Mouse (Mus musculus) left cerebral cortex, postnatal 36 days (tissue): Measurements from ENCODE around the gene Cela3a. TPM values are rescaled to one million over a fixed set of nuclear protein-coding genes. Genes with fewer than 3 reads are reported as not detected.
A peak's percentile ranks its signal among the peaks of the same experiment; 100 is the strongest.
"Not testable (repeated sequence)": the region's sequence is repeated elsewhere in the genome, so short reads cannot be mapped to it uniquely, and the experiment has no call there.

ENCODE experiments used
- DNase-seq, 2 experiments: peaks; one replicate each; pipeline ENCODE4 v3.0.0; 2021 to 2022; ENCODE audit warnings: low spot score in 2 of 2, mixed read lengths in 1 of 2
- intact Hi-C: fragments of 180-260 bp; cut with DNase I; formaldehyde crosslinking; loops from one replicate; pipeline ENCODE4 v1.15.1; 2025
- total RNA-seq, 2 experiments: library from RNA; stranded (reverse); gene quantifications; 2 replicates each; pipeline ENCODE4 v1.2.3; 2021

The Cela3a gene
- total RNA-seq, 2 experiments from 2014 or later = not detected

DNA sequence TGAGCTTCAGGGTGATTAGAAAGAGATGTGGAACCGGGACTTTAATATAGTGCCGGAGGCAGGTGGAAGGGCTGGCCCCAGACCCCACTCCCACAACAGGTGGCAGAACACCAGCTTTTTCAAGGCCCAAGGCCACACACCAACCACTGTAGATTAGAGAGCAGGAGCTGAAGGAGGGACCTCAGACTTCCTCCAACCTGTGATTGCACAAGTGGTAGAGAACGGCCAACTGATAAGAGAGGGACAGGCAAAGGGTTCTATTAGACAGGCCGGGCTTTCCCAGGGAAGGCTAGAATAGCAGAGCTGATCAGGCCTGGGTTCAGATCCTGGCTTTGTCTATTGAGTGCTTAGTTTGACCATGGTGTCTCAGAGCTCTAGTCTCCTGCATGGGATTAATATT lies 20.9 kb upstream of the Cela3a start, which contains the start of gene Cela3b:
TSS of gene Cela3b (minus strand) at position 39 of the 400 bp plus-strand sequence.
- no peak for DNase-seq
- intact Hi-C loops = no loop called here

DNA sequence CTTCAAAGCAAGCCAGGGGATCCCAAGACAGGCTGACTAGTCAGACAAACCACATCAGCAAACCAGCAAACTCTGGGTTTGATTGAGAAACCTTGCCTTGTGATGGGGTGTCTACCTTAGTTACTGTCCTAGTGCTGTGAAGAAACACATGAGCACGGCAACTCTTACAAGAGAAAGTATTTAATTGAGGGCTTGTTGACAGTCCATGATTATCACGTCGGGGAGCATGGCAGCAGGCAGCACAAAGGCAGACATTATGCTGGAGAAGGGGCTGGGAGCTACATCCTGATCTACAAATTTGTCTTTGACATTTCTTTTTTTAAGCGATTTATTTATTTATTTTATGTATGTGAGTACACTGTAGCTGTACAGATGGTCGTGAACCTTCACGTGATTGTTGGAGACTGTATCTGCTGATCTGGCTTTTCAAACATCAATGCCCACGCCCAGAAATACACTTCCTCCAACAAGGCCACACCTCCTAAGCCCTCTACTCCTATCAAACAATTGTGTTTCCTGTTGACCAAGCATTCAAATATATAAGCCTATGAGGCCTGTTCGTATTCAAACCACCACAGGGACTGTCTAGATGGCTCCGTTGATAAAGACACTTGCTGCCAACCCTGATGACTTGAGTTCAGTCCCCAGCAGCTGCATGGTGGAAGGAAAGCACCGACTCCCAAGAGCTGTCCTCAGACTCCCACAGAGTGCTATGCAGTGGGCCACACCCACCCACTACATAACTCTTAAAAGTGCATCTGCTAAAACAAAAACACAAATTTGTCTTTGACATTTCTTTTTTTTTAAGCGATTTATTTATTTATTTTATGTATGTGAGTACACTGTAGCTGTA lies 8.3 kb upstream of the Cela3a start:
- DNase-seq = no peak
- intact Hi-C loops = no loop called here

- intact Hi-C loops = no loop called here
- no peak for DNase-seq
Observed at GRCm38 (mm10) chr4:137414936-137415335, 5.3 kb upstream of the Cela3a start.

DNA sequence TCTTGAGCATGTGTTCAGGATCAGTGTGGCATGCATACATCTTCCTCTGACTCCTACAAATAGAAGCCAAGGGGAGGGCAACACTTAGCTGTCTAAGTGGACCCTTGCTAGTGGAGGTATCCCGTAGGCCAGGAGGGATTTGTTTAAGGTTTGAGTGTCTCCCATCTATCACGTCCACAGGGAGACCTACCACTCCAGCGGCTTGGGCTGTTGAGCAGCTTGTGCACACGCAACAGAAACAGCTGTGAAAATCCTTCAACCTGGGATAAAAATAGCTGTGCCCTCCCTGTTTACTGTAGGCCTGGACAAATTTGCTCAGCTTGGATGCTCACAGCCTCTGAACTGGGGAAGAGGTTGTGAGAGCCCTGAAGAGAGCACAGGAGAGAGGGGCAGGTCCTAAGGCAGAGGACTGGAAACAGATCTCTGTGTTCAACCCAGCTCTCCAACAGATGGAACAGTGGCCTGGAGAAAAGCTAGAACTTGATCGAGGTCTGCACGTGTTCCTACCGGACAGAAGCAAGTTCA lies 2.7 kb upstream of the Cela3a start:
- intact Hi-C loops, DNase-seq: not testable (repeated sequence)

- no peak for DNase-seq
- intact Hi-C loops = no loop called here
Observed at GRCm38 (mm10) chr4:137405571-137405970, 4.0 kb downstream of the Cela3a start.

DNA sequence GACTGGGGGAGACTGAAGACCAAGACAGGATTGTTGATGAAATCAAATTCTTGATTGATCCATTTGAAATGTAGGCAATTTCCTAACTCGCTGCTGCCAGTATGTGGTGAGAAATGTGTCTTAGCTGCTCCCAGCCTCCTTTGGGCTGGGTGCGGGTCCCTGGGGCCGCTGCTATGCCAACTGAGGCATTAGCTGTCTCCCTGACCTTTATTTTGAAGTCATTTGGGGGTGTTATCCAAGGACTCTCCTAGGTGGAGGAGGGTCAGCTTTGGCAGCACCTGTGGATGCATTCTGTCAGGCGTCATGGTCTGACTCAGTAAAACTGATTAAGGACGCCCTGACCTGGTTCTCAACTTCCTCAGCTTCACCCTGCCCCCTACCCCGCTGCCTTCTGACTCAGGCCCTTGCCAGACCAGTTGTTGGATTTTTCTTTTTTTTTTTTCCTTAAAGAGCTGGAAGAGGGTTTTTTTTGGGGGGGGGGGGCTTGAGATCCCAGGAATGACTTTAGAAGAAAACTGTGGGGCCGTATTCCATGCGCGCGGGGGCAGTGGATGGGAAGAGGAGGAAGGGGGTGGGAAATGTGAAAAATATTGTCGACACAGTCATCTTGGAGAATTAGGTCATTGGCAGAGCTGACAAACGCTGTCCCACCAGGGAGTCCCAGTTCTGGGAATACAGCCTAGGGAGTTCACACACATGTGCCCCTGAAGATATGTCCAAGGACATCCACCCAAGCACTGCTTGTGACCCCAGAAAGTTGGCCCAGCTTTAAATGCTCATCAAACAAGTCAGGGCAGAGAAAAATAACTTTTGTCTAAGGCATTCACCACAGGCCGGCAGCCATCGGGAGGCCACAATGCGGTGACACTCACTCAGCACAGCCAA lies 12.7 kb downstream of the Cela3a start:
- intact Hi-C loops = loop anchor here (10.0 kb wide), 1 partner anchor 312 kb away; no protein-coding TSS in a partner anchor
- no peak for DNase-seq

GRCm38 (mm10) chr4:137393378-137394135 lies 16.0 kb downstream of the Cela3a start:
- intact Hi-C loops = loop anchor here (10.0 kb wide), 1 partner anchor 309 kb away; no protein-coding TSS in a partner anchor
- DNase-seq = no peak

DNA sequence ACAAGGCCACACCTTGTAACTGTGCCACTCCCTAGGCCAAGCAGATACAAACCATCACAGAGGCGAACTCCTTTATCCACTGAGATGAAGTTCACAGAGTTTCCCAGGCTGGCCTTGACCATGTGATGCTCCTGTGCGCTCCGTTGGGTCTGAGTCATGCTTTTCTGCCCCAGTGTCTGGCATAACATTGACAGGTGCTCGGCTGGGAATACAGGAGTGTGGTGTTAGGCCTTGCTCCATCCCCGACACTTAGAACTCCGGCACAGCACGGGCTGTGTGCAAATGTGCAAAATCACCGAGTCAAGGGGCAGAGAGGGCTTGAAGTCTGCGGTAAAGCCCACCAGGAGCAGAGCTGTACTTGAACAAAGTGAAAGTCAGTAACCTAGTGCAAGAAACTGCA lies 16.7 kb downstream of the Cela3a start:
- no peak for DNase-seq
- intact Hi-C loops = loop anchor here (10.0 kb wide), 1 partner anchor 308 kb away; no protein-coding TSS in a partner anchor

- intact Hi-C loops = loop anchor here (10.0 kb wide), 1 partner anchor 306 kb away; no protein-coding TSS in a partner anchor
- DNase-seq = no peak
Observed at GRCm38 (mm10) chr4:137391287-137391686, 18.3 kb downstream of the Cela3a start.

DNA sequence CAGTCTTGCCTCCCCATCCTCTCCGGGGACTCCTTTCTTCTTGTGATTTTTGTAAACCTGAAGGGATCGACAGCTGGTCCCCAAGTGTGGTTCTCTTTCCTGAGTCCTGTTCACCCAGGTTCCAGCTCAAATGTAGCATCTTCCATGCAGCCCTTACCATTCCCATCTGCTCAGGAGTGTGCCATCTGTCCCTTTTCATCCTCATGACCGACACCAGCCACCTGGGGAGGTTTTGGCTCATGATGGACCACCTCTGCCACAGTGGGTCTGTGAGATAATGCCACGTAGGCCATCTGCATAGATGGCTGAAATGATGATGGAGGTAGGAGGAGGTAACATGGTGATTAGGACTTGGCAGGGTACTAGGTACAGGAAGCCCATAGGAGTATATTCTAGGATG lies 19.4 kb downstream of the Cela3a start:
- intact Hi-C loops = loop anchor here (10.0 kb wide), 1 partner anchor 305 kb away; no protein-coding TSS in a partner anchor

DNA sequence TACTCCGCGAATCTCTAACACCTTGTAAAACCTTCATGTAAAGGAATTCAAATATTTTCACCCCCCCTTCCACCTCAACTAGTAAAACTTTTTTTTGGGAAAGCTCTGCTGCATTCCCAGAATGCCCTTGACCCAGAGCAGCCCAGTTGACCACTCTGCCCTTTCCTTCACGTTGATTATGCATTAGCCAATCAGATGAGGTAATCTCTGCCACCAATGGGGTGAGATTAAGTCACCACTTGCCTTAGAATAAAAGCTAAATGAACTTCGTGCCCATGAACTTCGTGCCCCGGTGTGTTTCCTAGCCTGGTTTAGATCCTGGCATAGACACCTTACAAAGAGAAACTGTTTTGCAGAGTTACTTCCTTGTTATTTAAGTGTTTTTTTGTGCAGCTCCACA lies 20.6 kb downstream of the Cela3a start:
- DNase-seq = no peak
- intact Hi-C loops = no loop called here

More for the DNA sequence above, 19.4 kb downstream of the Cela3a start:
- no peak for DNase-seq

- DNase-seq = peak; percentile 89
- intact Hi-C loops = no loop called here
Observed at GRCm38 (mm10) chr4:137388059-137388794, 21.4 kb downstream of the Cela3a start.

DNA sequence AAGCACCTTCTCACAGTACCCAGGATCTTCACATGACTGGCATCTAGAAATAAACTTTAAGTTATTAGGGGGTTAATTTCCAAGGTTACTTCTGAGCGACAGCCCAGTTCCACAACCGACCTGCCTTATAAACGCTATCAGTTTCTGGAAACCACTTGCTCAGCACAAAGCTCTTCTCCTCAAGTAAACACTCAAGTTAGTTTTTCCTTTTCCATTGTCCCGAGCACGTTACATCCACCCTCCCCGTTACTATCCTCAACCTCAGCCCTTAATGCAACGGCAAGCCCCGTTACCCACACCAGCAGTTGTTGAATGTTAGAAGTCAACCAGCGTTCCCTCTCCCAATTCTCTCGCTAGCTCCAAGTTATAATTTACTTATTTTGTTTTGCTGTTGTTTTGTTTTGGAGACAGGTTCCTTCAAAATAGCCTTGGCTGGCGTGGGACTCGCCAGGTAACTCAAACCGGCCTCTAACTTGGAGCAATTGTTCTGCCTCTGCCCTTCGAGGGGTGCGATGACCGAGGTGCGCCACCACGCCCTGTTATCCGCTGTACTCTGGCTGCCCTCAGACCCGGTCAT lies 22.0 kb downstream of the Cela3a start:
- DNase-seq = peak in 1 of 2 experiments; percentile 11
- intact Hi-C loops = no loop called here

GRCm38 (mm10) chr4:137380702-137381605 lies 28.6 kb downstream of the Cela3a start:
- DNase-seq = no peak
- intact Hi-C loops = no loop called here

GRCm38 (mm10) chr4:137379713-137380255 lies 29.8 kb downstream of the Cela3a start:
- no peak for DNase-seq
- intact Hi-C loops = no loop called here

- intact Hi-C loops = no loop called here
- no peak for DNase-seq
Observed at GRCm38 (mm10) chr4:137379085-137379484, 30.5 kb downstream of the Cela3a start.
